Mouse (Mus musculus): Measurements from ENCODE around the gene Cmbl.

DNA sequence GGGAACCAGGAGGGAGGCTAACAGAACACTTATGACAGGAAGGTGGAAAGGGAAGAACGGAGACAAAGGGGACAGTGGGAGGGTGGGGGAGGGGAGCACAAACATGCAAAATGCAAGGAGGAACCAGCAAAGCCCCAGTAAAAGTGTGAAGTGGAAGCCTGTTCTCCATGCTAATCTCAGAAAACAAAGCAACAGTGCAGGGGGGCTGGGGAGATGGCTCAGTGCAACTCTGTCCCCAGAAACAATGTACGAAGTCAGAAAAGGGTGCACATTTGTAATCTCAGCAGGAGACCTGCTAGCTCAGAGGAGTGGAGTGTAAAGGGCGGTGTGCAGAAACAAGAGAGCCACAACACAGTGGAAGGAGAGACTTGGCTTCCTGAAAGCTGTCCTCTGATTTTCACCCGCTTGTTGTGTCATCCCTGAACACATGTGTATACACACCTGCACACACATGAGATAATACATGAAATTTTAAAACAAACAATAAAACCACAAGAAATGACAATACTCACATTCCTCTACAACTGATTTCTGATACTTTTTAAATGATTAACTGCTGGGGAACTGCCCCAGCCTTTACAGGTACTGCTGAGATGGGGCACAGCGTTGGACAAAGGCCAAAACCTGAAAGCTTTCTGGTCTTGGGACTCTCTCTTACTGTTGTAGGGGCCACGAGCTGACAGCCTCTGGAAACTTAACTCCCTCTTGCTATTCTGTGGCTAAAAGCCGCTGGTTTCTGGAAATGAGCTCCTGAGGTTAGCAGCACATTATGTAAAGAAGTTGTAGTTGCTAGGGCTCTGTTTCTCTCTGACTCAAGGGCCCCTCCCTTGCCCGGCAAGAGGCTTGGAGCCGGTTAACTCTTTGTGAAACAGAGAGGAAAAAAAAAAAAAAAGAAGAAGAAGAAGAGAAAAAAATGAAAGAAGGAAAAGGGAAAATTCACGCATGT lies 22.9 kb upstream of the Cmbl start:
- TF ChIP-seq POLR2A (IDR thresholded peaks at IDR 0.05; ENCODE audit: borderline replicate concordance, insufficient read depth, low read length) (no peak), CTCF (IDR thresholded peaks at IDR 0.05; ENCODE audit: borderline replicate concordance, insufficient read depth, low read depth, low read length) (no peak)

All from cerebellum, adult 2 months (tissue).